Mouse (Mus musculus) bone marrow macrophage, adult 2 months (primary cell): ENCODE measurements at regions not wholly inside any gene's neighbourhood (a gene's known extent, or its start where the extent isn't known, plus 50 kb on each side); places are given as distances from the start of the nearest gene placed in this dataset.

Experiments
- CTCF ChIP-seq: IDR thresholded peaks from 2 replicates; pipeline ENCODE4 v1.5.1; 2012; ENCODE audit warnings: low read depth, mild to moderate bottlenecking, low read length, moderate library complexity
- POLR2A ChIP-seq: IDR thresholded peaks from 2 replicates; pipeline ENCODE4 v1.6.1; 2012; ENCODE audit warnings: mild to moderate bottlenecking, low read depth, low read length, borderline replicate concordance

- no peak for TF ChIP-seq CTCF
- no peak for TF ChIP-seq POLR2A
Measured at GRCm38 (mm10) chr8:95986410-95986809, 98.1 kb upstream of the Got2 start.
